Mouse (Mus musculus): ENCODE measurements around the gene Btn2a2. TPM values are rescaled to one million over a fixed set of nuclear protein-coding genes. Genes with fewer than 3 reads are reported as not detected.

The Btn2a2 gene
- polyA plus RNA-seq, 1 experiment from 2014 or later: not detected

DNA sequence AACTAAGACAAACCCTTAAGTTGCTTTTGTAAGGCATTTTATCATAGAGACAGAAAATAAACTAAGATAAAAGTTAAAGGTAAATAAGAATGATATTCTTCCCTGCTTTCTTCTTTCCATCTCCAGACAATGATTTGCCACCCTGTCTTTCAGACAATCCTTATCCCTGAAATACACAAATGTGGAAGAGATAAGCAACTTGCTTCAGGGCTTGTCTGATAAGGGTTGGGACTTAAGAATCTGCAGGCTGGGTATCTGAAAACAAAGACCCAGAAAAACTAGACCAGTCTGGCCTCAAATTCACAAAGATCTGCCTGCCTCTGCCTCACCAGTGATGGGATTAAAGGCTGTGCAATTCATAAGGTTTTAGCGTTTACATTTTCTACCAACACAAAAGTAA, 2.6 kb upstream of the Btn2a2 start:
- Histone ChIP-seq H3K4me2 (peak overlapping the region; percentile 26; the same call in 1 of the 2 replicates), H3K4me3 (replicated peaks) (no peak overlapping the region), H3K9me3 (replicated peaks) (no peaks in the 10 kb centered on the region), H3K27ac (replicated peaks) (no peak overlapping the region), H3K4me1 (replicated peaks) (peaks cover 15% of the 10 kb centered on the region), H3K27me3 (peaks cover 15% of the 10 kb centered on the region), H3K9ac (no peak overlapping the region), H3K36me3 (replicated peaks) (no peaks in the 10 kb centered on the region)
- 17% methylated on average over 1 of the region's 1 CpGs for WGBS (ENCODE audit: insufficient replicate concordance)
- no peak for ATAC-seq (ENCODE audit: insufficient read depth)

DNA sequence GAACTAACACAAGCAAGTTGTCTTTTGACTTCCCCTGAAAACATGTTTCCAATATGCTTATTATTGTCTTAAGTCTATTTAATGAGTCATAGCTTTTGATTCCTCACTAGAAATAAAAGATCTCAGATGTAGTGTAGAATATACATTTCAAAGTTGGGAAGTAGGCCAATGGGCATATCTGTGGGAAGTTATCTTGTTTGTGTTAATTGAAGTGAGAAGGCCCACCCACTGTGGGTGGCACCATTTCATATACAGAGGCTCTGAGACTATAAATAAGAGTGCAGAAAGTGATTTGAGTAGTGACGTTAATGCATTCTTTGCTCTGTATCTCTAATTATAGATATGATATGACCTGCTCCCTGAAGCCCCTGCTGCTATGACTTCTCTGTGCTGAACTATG, 2.2 kb upstream of the Btn2a2 start:
- no peak overlapping the region for H3K9ac ChIP-seq
- H3K36me3 ChIP-seq (replicated peaks): no peaks in the 10 kb centered on the region
- ATAC-seq (ENCODE audit: insufficient read depth): no peak
- no peak overlapping the region for H3K27ac ChIP-seq (replicated peaks)
- no peaks in the 10 kb centered on the region for H3K9me3 ChIP-seq (replicated peaks)
- WGBS (ENCODE audit: insufficient replicate concordance): 26% methylated on average over 1 of the region's 1 CpGs
- H3K4me1 ChIP-seq (replicated peaks): peaks cover 15% of the 10 kb centered on the region
- peaks cover 15% of the 10 kb centered on the region for H3K27me3 ChIP-seq
- no peak overlapping the region for H3K4me2 ChIP-seq
- H3K4me3 ChIP-seq (replicated peaks): no peak overlapping the region

DNA sequence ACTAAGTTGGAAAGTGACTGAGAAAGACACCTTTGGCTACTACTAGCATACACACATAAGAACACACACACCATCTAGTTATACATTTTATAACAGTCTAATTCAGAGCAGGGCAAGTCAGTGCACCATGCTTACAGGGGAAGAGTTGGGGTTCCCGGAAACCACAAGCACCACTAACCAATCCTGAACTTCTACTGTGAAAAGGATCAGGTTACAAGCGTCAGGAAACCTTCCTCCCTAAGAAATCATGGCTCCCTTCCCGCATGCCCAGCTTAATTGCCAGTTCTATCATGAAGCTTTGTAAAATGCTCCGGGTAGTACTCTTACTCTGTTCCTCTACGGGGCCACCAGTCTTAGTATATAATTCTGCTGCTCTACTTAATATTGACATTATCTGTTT, 3.4 kb downstream of the Btn2a2 start:
- no peak overlapping the region for H3K9ac ChIP-seq
- H3K9me3 ChIP-seq (replicated peaks): no peaks in the 10 kb centered on the region
- no peak for ATAC-seq (ENCODE audit: insufficient read depth)
- no peaks in the 10 kb centered on the region; the same call in 1 of the 2 replicates for H3K4me1 ChIP-seq (replicated peaks)
- H3K27me3 ChIP-seq: peaks cover 41% of the 10 kb centered on the region
- no peak overlapping the region for H3K27ac ChIP-seq (replicated peaks)
- no peak overlapping the region for H3K4me3 ChIP-seq (replicated peaks)
- H3K36me3 ChIP-seq (replicated peaks): no peaks in the 10 kb centered on the region
- WGBS (ENCODE audit: insufficient replicate concordance): 29% methylated on average over 5 of the region's 5 CpGs
- H3K4me2 ChIP-seq: no peak overlapping the region

DNA sequence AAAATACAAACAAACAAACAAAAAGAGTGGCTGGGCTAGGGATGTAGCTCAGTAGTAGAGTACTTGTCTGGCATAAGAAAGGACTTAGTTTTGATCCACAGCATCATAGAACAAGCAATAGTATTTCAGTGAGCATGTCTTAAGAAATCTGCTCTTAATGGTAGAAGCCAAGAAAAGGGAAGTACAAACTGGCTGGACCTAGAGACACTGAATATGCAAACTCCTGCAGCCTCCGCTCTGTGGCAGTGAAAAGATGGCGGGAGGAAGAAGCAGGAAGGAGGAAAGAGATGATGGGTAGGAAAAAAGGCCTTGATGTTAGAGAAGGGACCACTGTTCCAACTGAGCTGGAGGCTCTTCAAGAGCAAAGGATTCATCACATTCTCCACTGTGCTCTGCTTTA, 5.5 kb downstream of the Btn2a2 start:
- Histone ChIP-seq H3K9ac (no peak overlapping the region), H3K27me3 (peaks cover 53% of the 10 kb centered on the region), H3K9me3 (replicated peaks) (no peaks in the 10 kb centered on the region), H3K27ac (replicated peaks) (no peak overlapping the region), H3K4me3 (replicated peaks) (no peak overlapping the region), H3K4me2 (no peak overlapping the region), H3K36me3 (replicated peaks) (no peaks in the 10 kb centered on the region), H3K4me1 (replicated peaks) (no peaks in the 10 kb centered on the region)
- no peak for ATAC-seq (ENCODE audit: insufficient read depth)
- WGBS (ENCODE audit: insufficient replicate concordance): 52% methylated on average over 2 of the region's 2 CpGs

DNA sequence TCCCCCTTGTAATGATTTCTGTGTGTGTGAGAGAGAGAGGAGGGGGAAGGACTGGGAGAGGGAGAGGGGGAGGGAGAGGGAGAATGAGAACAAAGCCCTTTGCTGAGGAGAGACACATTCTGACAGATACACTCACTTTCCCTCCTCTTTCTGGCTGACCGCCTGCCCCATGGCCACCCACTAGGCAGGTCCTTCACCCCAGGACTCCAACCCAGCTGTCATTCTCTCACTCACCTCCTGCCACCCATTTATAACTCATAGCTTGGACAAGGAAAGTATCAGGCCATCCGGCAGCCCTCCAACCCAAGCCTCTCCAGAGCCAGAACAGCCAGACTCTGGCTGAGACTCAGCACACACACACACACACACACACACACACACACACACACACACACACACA, 13.0 kb downstream of the Btn2a2 start:
- peaks cover 19% of the 10 kb centered on the region for H3K27me3 ChIP-seq
- H3K4me2 ChIP-seq: no peak overlapping the region
- 69% methylated on average over 2 of the region's 2 CpGs for WGBS (ENCODE audit: insufficient replicate concordance)
- H3K36me3 ChIP-seq (replicated peaks): no peaks in the 10 kb centered on the region
- H3K4me1 ChIP-seq (replicated peaks): no peaks in the 10 kb centered on the region
- no peak overlapping the region for H3K27ac ChIP-seq (replicated peaks)
- H3K4me3 ChIP-seq (replicated peaks): no peak overlapping the region
- H3K9me3 ChIP-seq (replicated peaks): no peaks in the 10 kb centered on the region
- no peak for ATAC-seq (ENCODE audit: insufficient read depth)
- no peak overlapping the region for H3K9ac ChIP-seq

DNA sequence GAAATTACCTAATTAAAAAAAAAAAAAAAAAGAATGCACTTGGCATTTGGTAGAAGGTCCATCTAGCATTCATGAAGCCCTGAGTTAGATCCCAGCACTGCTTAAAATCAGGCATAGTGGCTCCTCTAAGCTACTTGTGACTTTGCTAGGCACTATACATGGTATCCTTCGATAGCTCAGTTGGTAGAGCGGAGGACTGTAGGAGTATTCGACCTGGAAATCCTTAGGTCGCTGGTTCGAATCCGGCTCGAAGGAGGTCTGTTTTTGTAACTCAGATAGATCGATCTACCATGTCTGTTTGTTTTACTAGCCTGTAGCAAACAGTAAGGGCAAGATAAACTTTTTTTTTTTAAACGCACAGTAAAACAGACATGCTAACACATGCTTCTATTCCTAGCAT, 21.7 kb downstream of the Btn2a2 start:
- H3K4me1 ChIP-seq (replicated peaks): peaks cover 38% of the 10 kb centered on the region
- H3K27ac ChIP-seq (replicated peaks): no peak overlapping the region
- H3K36me3 ChIP-seq (replicated peaks): no peaks in the 10 kb centered on the region
- no peak overlapping the region for H3K9ac ChIP-seq
- no peaks in the 10 kb centered on the region for H3K9me3 ChIP-seq (replicated peaks)
- peak overlapping the region; percentile 11 for H3K4me2 ChIP-seq
- 1% methylated on average over 9 of the region's 9 CpGs for WGBS (ENCODE audit: insufficient replicate concordance)
- no peak overlapping the region for H3K4me3 ChIP-seq (replicated peaks)
- H3K27me3 ChIP-seq: no peaks in the 10 kb centered on the region
- ATAC-seq (ENCODE audit: insufficient read depth): peak; percentile 42

DNA sequence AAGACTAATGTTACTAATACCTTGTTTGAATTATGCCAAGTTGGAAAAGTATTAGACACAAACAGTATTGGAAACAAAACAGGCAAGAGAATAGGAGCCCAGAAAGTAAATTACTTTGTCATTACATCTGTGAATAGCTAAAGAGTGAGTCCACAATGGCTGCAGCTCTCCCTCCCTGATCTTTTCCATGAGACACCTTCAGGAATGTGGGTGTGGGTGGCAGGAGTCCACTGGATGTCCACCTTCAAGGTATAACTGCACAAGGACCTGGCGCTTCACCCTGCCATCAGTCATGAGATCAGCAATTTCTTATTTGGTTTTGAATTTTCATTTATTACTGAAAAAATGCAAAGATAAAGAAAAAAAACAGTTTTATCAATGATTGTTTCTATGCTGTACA, 22.4 kb downstream of the Btn2a2 start:
- peak overlapping the region; percentile 90 for H3K4me2 ChIP-seq
- no peak for ATAC-seq (ENCODE audit: insufficient read depth)
- H3K9ac ChIP-seq: no peak overlapping the region
- 65% methylated on average over 1 of the region's 1 CpGs for WGBS (ENCODE audit: insufficient replicate concordance)
- H3K4me1 ChIP-seq (replicated peaks): peaks cover 42% of the 10 kb centered on the region
- no peak overlapping the region; the same call in 1 of the 2 replicates for H3K27ac ChIP-seq (replicated peaks)
- no peaks in the 10 kb centered on the region for H3K27me3 ChIP-seq
- H3K4me3 ChIP-seq (replicated peaks): peak overlapping the region; percentile 73
- no peaks in the 10 kb centered on the region for H3K36me3 ChIP-seq (replicated peaks)
- H3K9me3 ChIP-seq (replicated peaks): no peaks in the 10 kb centered on the region

DNA sequence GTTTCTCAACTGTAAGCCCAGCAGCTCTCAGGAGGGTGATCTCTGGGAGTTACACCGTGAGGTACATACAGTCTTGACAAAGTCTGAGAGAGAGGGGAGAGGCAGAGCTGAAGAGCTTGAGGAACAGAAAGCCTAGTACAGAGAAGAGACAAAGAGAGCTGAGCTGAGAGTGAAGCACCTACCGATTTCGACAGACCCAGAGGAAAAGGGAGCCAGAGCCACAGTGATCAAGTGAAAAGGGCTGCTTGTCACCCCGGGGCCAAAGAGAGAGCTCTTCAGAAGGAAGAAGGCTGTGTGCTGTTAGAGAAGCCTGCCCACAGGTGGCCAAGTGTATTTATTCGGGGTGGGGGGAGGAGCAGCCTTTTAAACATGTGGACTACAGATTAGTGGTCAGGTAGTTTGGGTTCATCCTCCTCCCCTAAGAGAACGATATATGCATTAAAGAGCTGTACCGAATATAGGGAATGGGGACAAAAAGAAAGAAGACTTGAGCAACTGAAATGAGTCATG, 23.0 kb downstream of the Btn2a2 start, which contains the start of gene Btn1a1:
Gene Btn1a1, minus strand, starts transcription at position 302 of the 510 bp plus-strand sequence.
- H3K4me1 ChIP-seq (replicated peaks): peaks cover 48% of the 10 kb centered on the region
- H3K36me3 ChIP-seq (replicated peaks): no peaks in the 10 kb centered on the region
- ATAC-seq (ENCODE audit: insufficient read depth): no peak; the same call in 1 of the 2 replicates
- no peaks in the 10 kb centered on the region for H3K27me3 ChIP-seq
- H3K9me3 ChIP-seq (replicated peaks): no peaks in the 10 kb centered on the region
- 2% methylated on average over 7 of the region's 7 CpGs for WGBS (ENCODE audit: insufficient replicate concordance)
- H3K4me3 ChIP-seq (replicated peaks): peak within 1 kb of the TSS; percentile 73
- H3K27ac ChIP-seq (replicated peaks): peak within 1 kb of the TSS; percentile 88
- peak within 1 kb of the TSS; percentile 81 for H3K9ac ChIP-seq
- H3K4me2 ChIP-seq: peak within 1 kb of the TSS; percentile 90

DNA sequence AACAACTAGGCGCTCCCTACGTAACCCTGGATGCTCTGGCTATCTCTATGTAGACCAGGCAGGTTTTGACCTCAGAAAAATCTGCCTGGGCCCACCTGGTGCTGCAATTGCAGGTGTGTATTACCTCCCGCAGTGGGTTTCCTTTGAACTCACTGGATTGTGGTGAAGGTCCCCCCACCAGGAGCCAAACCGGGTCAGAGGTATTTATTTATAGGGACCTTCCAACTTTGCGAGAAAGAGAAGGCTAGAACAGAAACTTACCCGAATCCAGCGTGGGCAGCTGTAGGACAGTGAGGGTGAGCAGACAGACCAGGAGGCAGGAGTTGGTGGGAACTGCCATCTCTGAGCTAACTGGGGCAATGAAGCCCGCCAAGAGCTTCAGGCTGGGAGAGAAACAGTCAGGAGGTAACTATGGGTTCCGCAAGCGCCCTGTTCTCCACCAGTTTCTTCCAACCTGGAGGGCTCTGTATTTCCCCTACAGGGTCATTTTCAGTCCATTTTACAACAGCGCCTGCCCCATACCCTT, 23.8 kb downstream of the Btn2a2 start:
- Histone ChIP-seq H3K36me3 (replicated peaks) (no peaks in the 10 kb centered on the region), H3K9ac (peak overlapping the region; percentile 81), H3K4me1 (replicated peaks) (peaks cover 56% of the 10 kb centered on the region), H3K4me3 (replicated peaks) (peak overlapping the region; percentile 73), H3K27ac (replicated peaks) (peak overlapping the region; percentile 88), H3K27me3 (no peaks in the 10 kb centered on the region), H3K4me2 (peak overlapping the region; percentile 90), H3K9me3 (replicated peaks) (no peaks in the 10 kb centered on the region)
- WGBS (ENCODE audit: insufficient replicate concordance): under 1% methylated on average over 11 of the region's 11 CpGs
- ATAC-seq (ENCODE audit: insufficient read depth): 0 out of 2 replicates have a peak, but pooled peaks have one; percentile 10

DNA sequence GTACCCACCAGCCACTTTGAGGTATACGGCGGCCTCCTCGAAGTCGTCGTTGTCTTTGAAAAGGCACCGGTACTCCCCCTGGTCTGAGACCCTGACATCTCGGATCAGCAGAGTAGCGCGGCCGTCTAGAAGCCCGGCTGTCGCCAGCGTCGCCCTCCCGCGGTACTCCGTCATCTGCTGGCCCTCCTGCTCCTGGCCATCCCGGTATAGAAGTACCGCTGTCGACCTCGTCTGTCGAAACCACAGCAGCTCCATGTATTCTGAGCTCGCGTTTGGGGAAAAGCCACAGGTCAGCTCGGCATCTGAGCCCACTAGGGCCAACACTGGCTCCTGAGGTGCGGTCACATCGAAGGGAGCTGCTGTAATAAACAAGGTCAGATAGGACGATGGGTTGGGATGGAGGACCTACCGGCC, 24.4 kb downstream of the Btn2a2 start:
- peaks cover 63% of the 10 kb centered on the region for H3K4me1 ChIP-seq (replicated peaks)
- peak overlapping the region; percentile 73 for H3K4me3 ChIP-seq (replicated peaks)
- no peaks in the 10 kb centered on the region for H3K36me3 ChIP-seq (replicated peaks)
- ATAC-seq (ENCODE audit: insufficient read depth): peak; percentile 46
- H3K9ac ChIP-seq: peak overlapping the region; percentile 81
- under 1% methylated on average over 29 of the region's 29 CpGs for WGBS (ENCODE audit: insufficient replicate concordance)
- no peaks in the 10 kb centered on the region for H3K9me3 ChIP-seq (replicated peaks)
- peak overlapping the region; percentile 88 for H3K27ac ChIP-seq (replicated peaks)
- no peaks in the 10 kb centered on the region for H3K27me3 ChIP-seq
- peak overlapping the region; percentile 90 for H3K4me2 ChIP-seq

DNA sequence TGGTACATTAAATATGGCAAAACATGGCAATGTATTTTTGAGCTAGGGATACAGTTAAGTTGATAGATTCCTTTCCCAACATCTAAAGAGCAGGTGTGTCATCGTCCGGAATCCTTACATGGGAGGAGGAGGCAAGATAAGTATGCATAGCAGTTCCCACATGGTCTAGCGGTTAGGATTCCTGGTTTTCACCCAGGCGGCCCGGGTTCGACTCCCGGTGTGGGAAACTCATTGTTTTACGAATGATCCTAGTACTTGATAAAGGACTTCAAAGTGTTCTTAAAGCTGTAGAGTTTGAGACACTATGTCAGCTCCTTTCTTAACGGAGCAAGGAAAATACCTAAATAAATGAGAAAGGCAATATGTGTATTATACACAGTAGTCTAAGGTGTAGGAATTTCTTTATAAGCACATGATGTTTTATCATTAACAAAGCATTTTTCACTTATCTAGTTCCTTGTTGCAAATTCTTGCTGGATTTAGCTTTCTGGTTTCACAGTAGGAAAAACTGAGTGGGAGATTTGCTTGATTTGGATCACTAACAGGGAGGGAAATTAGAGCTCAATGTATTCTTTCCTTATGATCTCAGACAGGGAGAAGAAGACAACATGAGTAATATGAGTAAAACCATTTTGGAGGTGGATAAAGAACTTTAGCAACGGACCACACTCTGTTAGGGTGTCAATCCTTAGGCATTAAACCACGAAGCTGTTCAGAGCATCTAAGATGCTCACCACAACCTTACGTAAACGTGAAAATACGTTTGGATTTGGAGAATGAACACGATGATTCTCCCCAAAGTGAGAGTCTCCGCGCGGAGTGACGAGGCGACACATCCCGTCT, 25.1 kb downstream of the Btn2a2 start:
- Histone ChIP-seq H3K9me3 (replicated peaks) (no peaks in the 10 kb centered on the region), H3K4me2 (peak overlapping the region; percentile 90), H3K27me3 (no peaks in the 10 kb centered on the region), H3K27ac (replicated peaks) (peak overlapping the region; percentile 88), H3K4me1 (replicated peaks) (peaks cover 69% of the 10 kb centered on the region), H3K4me3 (replicated peaks) (peak overlapping the region; percentile 73), H3K36me3 (replicated peaks) (no peaks in the 10 kb centered on the region), H3K9ac (peak overlapping the region; percentile 81)
- ATAC-seq (ENCODE audit: insufficient read depth): peak; percentile 17; the same call in 1 of the 2 replicates
- WGBS (ENCODE audit: insufficient replicate concordance): under 1% methylated on average over 21 of the region's 21 CpGs
